Mouse (Mus musculus): Measurements from ENCODE around the gene Otop2. TPM values are rescaled to one million over a fixed set of nuclear protein-coding genes. Genes with fewer than 3 reads are reported as not detected.

Otop2 gene
- polyA plus RNA-seq, 1 experiment from 2014 or later: not detected

DNA sequence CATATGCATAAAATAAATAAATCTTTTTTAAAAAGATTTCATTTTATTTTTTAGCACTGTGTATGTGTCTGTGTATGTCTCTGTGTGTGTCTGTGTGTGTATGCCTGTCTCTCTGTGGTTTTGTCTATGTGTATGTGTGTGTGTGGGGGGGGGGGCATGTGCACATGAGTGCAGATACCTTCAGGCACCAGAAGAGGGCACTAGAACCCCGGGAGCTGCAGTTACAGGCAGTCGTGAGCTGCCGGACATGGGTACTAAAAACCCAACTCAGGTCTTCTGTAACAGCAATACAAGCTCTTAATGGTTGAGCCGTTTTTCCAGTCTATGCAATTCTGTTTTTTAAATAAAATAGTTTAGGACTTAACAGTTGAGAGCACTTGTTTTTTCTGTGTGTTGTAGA is 6.2 kb upstream of the Otop2 start:
- peaks cover 61% of the 10 kb centered on the region for H3K27me3 ChIP-seq
- no peak overlapping the region for H3K27ac ChIP-seq
- ATAC-seq (ENCODE audit: insufficient number of reproducible peaks, insufficient read depth, low FRiP score, low TSS enrichment, low read depth): no peak
- H3K9me3 ChIP-seq: 0 out of 2 replicates have a peak, but pooled peaks cover 6% of the 10 kb centered on the region
- H3K9ac ChIP-seq (replicated peaks): no peak overlapping the region
- H3K4me3 ChIP-seq (replicated peaks): no peak overlapping the region
- H3K4me1 ChIP-seq (replicated peaks): peaks cover 11% of the 10 kb centered on the region
- no peak overlapping the region for H3K4me2 ChIP-seq
- 80% methylated on average over 4 of the region's 4 CpGs for WGBS
- H3K36me3 ChIP-seq: no peaks in the 10 kb centered on the region

GRCm38 (mm10) chr11:115301351-115301750 is 5.6 kb upstream of the Otop2 start:
- no peak overlapping the region for H3K9ac ChIP-seq (replicated peaks)
- H3K27ac ChIP-seq: no peak overlapping the region
- peaks cover 60% of the 10 kb centered on the region for H3K27me3 ChIP-seq
- 88% methylated on average over 2 of the region's 2 CpGs for WGBS
- H3K36me3 ChIP-seq: no peaks in the 10 kb centered on the region
- peaks cover 11% of the 10 kb centered on the region for H3K4me1 ChIP-seq (replicated peaks)
- H3K9me3 ChIP-seq: 0 out of 2 replicates have a peak, but pooled peaks cover 6% of the 10 kb centered on the region
- H3K4me3 ChIP-seq (replicated peaks): no peak overlapping the region
- ATAC-seq (ENCODE audit: insufficient number of reproducible peaks, insufficient read depth, low FRiP score, low TSS enrichment, low read depth): no peak
- no peak overlapping the region for H3K4me2 ChIP-seq

DNA sequence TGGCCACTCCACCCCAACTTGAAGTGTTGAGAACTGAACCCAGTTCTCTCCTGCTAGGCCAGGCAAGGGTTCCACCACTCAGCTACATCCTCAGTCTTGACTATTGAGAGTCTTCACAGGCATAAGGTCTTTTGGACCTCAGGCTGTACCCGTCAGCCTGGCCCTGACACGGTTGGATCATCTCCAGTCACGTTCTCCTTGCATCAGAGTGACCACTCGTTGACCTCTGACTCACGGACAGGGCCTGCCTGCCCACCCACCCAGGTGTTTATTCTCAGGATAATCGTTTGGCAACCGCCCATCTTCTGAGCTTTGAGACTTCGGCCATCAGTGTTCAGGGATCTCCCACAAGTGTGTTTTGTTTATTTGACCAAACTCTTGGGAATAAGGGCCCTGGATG is 3.8 kb upstream of the Otop2 start:
- no peak overlapping the region for H3K4me3 ChIP-seq (replicated peaks)
- H3K27ac ChIP-seq: no peak overlapping the region
- no peaks in the 10 kb centered on the region; the same call in 1 of the 2 replicates for H3K4me1 ChIP-seq (replicated peaks)
- no peak for ATAC-seq (ENCODE audit: insufficient number of reproducible peaks, insufficient read depth, low FRiP score, low TSS enrichment, low read depth)
- H3K36me3 ChIP-seq: no peaks in the 10 kb centered on the region
- 0 out of 2 replicates have a peak, but pooled peaks cover 6% of the 10 kb centered on the region for H3K9me3 ChIP-seq
- H3K9ac ChIP-seq (replicated peaks): no peak overlapping the region
- 67% methylated on average over 8 of the region's 8 CpGs for WGBS
- peaks cover 56% of the 10 kb centered on the region for H3K27me3 ChIP-seq
- no peak overlapping the region for H3K4me2 ChIP-seq

GRCm38 (mm10) chr11:115308781-115309180 is 1.8 kb downstream of the Otop2 start:
- Histone ChIP-seq H3K27ac (no peak overlapping the region), H3K36me3 (no peaks in the 10 kb centered on the region), H3K4me2 (no peak overlapping the region), H3K9me3 (no peaks in the 10 kb centered on the region), H3K9ac (replicated peaks) (no peak overlapping the region), H3K27me3 (peaks cover 66% of the 10 kb centered on the region), H3K4me1 (replicated peaks) (no peaks in the 10 kb centered on the region; the same call in 1 of the 2 replicates), H3K4me3 (replicated peaks) (no peak overlapping the region)
- whole genome bisulfite sequencing: 65% methylated on average over 1 of the region's 1 CpGs
- ATAC-seq (ENCODE audit: insufficient number of reproducible peaks, insufficient read depth, low FRiP score, low TSS enrichment, low read depth): no peak

DNA sequence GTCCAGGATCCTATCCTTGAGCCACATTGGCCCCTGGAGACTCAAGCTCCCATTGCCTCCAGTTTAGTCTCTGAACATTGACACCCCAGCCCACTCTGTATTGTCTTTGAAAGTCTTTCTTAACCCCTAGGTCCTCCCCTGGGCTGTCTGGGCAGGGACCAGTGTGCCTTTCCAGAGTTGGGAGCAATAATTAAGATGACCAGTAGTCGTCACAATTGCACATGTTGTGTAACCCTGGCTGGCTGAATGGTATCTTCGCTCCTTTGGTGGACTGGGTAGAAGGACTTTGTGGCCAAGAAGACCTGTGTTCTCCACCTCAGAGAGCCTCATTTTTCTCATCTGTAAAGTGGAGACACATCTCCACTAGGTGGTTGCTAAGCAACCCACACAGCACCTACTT is 7.3 kb downstream of the Otop2 start:
- H3K4me2 ChIP-seq: no peak overlapping the region
- H3K4me1 ChIP-seq (replicated peaks): no peaks in the 10 kb centered on the region
- no peaks in the 10 kb centered on the region for H3K9me3 ChIP-seq
- no peak for ATAC-seq (ENCODE audit: insufficient number of reproducible peaks, insufficient read depth, low FRiP score, low TSS enrichment, low read depth)
- 46% methylated on average over 2 of the region's 2 CpGs for WGBS
- no peak overlapping the region for H3K9ac ChIP-seq (replicated peaks)
- H3K36me3 ChIP-seq: no peaks in the 10 kb centered on the region
- H3K4me3 ChIP-seq (replicated peaks): no peak overlapping the region
- no peak overlapping the region for H3K27ac ChIP-seq
- peaks cover 82% of the 10 kb centered on the region for H3K27me3 ChIP-seq

DNA sequence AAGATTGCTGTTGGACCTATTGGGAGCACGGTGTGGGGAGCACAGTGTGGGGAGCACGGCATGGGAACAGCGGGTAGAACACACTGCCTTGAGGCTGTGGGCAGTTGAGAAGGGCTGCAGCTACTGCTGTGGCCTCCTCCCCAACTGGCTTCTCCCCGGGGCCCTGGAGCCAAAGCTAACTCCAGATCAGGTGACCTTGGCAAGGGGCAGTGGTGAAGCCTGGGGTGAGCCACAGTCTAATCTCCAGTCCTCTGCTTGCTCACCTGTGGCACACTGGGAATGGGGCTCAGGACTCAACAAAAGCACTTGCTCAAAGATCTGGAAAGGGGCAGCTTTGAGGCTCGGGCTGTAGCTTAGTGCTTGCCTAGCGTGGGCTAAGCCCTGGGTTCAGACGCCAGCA is 10.2 kb downstream of the Otop2 start:
- H3K4me2 ChIP-seq: no peak overlapping the region
- no peaks in the 10 kb centered on the region for H3K36me3 ChIP-seq
- H3K4me3 ChIP-seq (replicated peaks): no peak overlapping the region
- H3K27ac ChIP-seq: no peak overlapping the region
- 67% methylated on average over 7 of the region's 7 CpGs for WGBS
- peaks cover 5% of the 10 kb centered on the region; the same call in 1 of the 2 replicates for H3K4me1 ChIP-seq (replicated peaks)
- no peaks in the 10 kb centered on the region for H3K9me3 ChIP-seq
- H3K27me3 ChIP-seq: peaks cover 100% of the 10 kb centered on the region
- ATAC-seq (ENCODE audit: insufficient number of reproducible peaks, insufficient read depth, low FRiP score, low TSS enrichment, low read depth): no peak
- no peak overlapping the region for H3K9ac ChIP-seq (replicated peaks)

DNA sequence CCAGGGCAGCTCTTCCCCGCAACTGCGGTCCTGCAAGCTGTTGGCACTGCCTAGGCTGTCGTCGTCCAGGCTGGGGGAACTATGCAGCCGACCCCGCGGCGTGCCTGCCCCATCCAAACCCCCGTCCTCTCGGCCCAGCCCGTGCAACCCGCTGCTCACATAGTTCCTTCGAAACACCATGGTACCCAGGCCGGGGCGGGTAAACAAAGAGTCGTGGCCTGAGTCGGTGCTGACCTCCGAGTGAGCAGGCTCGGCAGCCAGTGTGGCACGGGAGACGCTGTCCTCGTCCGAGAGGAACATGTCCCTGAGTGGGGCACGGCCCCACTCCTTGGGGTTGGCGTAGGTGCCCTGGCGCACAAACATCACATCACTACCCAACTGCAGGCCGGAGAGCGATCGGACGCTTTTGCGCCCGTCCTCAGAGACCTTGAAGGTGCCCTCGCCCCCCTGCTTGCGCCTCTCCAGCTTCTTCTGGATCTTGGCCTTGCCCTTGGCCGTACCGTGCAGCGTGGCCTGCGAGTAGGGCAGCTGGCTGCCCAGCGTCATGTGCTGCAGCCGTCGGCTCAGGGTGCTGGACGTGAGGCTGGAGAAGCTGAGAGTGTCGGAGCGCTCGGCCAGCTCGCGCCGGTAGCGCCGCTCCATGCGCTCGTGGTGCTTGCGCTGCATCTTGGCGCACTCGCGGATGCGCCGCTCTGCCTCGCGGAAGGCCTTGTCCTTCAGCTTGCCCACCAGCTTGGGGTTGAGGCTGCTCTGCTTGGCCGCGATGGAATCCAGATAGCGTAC is 11.5 kb downstream of the Otop2 start:
- ATAC-seq (ENCODE audit: insufficient number of reproducible peaks, insufficient read depth, low FRiP score, low TSS enrichment, low read depth): no peak
- Histone ChIP-seq H3K27me3 (peaks cover 100% of the 10 kb centered on the region), H3K4me3 (replicated peaks) (peak overlapping the region; percentile 18; the same call in 1 of the 2 replicates), H3K27ac (no peak overlapping the region), H3K9ac (replicated peaks) (no peak overlapping the region), H3K9me3 (no peaks in the 10 kb centered on the region), H3K36me3 (no peaks in the 10 kb centered on the region), H3K4me1 (replicated peaks) (peaks cover 9% of the 10 kb centered on the region; the same call in 1 of the 2 replicates), H3K4me2 (no peak overlapping the region)
- 4% methylated on average over 63 of the region's 63 CpGs for WGBS

DNA sequence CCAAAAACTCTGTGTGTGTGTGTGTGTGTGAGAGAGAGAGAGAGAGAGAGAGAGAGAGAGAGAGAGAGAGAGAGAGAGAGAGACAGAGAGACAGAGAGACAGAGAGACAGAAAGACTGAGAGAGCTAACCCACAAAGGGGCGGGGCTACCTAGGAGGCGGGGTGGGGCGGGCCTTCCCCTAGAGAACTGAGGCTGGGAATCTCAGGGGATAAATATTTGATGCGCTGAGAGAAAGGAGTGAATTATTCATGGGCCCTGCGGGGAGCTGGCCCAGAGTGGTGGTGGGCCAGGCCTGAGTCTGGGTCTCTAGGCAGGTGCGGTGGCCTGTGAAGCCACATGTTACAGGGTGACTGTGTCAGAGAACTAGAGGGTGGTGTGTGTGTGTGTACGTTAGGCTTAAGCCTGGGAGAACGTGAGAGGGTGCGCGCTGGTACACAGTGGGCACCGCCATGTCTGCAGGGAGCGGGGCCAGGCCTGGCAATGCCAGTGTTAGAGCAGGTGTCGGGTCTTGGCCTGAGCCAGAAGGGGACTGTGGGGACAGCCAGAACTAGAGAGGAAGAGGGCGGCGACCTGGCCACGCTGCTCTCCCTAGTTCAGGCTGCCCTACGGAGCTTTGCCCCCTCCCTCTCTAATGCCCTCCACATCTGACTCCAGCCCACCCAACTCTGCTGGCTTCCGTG is 12.9 kb downstream of the Otop2 start:
- H3K4me2 ChIP-seq: no peak overlapping the region
- peaks cover 9% of the 10 kb centered on the region; the same call in 1 of the 2 replicates for H3K4me1 ChIP-seq (replicated peaks)
- H3K9me3 ChIP-seq: no peaks in the 10 kb centered on the region
- no peak overlapping the region for H3K27ac ChIP-seq
- no peaks in the 10 kb centered on the region for H3K36me3 ChIP-seq
- H3K4me3 ChIP-seq (replicated peaks): no peak overlapping the region
- no peak overlapping the region for H3K9ac ChIP-seq (replicated peaks)
- ATAC-seq (ENCODE audit: insufficient number of reproducible peaks, insufficient read depth, low FRiP score, low TSS enrichment, low read depth): no peak
- WGBS: 4% methylated on average over 18 of the region's 18 CpGs
- H3K27me3 ChIP-seq: peaks cover 100% of the 10 kb centered on the region

- Histone ChIP-seq H3K36me3 (no peaks in the 10 kb centered on the region), H3K27ac (no peak within 1 kb of the TSS), H3K9me3 (no peaks in the 10 kb centered on the region), H3K9ac (replicated peaks) (no peak within 1 kb of the TSS), H3K4me2 (peak within 1 kb of the TSS; percentile 26), H3K4me1 (replicated peaks) (peaks cover 9% of the 10 kb centered on the region; the same call in 1 of the 2 replicates), H3K4me3 (replicated peaks) (peak within 1 kb of the TSS; percentile 13; the same call in 1 of the 2 replicates), H3K27me3 (peaks cover 97% of the 10 kb centered on the region)
- no peak for ATAC-seq (ENCODE audit: insufficient number of reproducible peaks, insufficient read depth, low FRiP score, low TSS enrichment, low read depth)
- WGBS: 3% methylated on average over 35 of the region's 35 CpGs
These were observed 15.1 kb downstream of the Otop2 start, which contains the start of gene Ush1g for GRCm38 (mm10) chr11:115321906-115322693. Gene Ush1g (minus strand): TSS chr11:115322041.

- no peak overlapping the region for H3K4me2 ChIP-seq
- no peaks in the 10 kb centered on the region for H3K9me3 ChIP-seq
- peaks cover 95% of the 10 kb centered on the region for H3K27me3 ChIP-seq
- no peak overlapping the region for H3K9ac ChIP-seq (replicated peaks)
- no peak overlapping the region for H3K27ac ChIP-seq
- H3K4me1 ChIP-seq (replicated peaks): peaks cover 9% of the 10 kb centered on the region; the same call in 1 of the 2 replicates
- WGBS: 14% methylated on average over 32 of the region's 32 CpGs
- H3K36me3 ChIP-seq: no peaks in the 10 kb centered on the region
- ATAC-seq (ENCODE audit: insufficient number of reproducible peaks, insufficient read depth, low FRiP score, low TSS enrichment, low read depth): no peak
- H3K4me3 ChIP-seq (replicated peaks): no peak overlapping the region
These were observed 16.4 kb downstream of the Otop2 start for GRCm38 (mm10) chr11:115323354-115323753.

GRCm38 (mm10) chr11:115326730-115327129 is 19.8 kb downstream of the Otop2 start:
- no peak overlapping the region for H3K4me2 ChIP-seq
- no peak overlapping the region for H3K9ac ChIP-seq (replicated peaks)
- H3K4me1 ChIP-seq (replicated peaks): peaks cover 8% of the 10 kb centered on the region; the same call in 1 of the 2 replicates
- H3K4me3 ChIP-seq (replicated peaks): no peak overlapping the region
- WGBS: 61% methylated on average over 7 of the region's 7 CpGs
- H3K27me3 ChIP-seq: peaks cover 89% of the 10 kb centered on the region
- H3K9me3 ChIP-seq: no peaks in the 10 kb centered on the region
- ATAC-seq (ENCODE audit: insufficient number of reproducible peaks, insufficient read depth, low FRiP score, low TSS enrichment, low read depth): no peak
- no peaks in the 10 kb centered on the region for H3K36me3 ChIP-seq
- H3K27ac ChIP-seq: no peak overlapping the region

All from limb, embryonic 12.5 days (tissue).